Mouse (Mus musculus): ENCODE data around the gene Spdl1.

GRCm38 (mm10) chr11:34784864-34785263 is 48.6 kb downstream of the Spdl1 start:
- TF ChIP-seq CTCF (IDR thresholded peaks at IDR 0.05; ENCODE audit: low read depth, low read length) (no peak), POLR2A (IDR thresholded peaks at IDR 0.05; ENCODE audit: extremely low read depth, insufficient read depth, low read length) (no peak)
